Mouse (Mus musculus): Measurements from ENCODE around the gene Zfp612. TPM values are rescaled to one million over a fixed set of nuclear protein-coding genes. Genes with fewer than 3 reads are reported as not detected.

Gene Zfp612
- 1 to 10 TPM in 1 of 2 experiments, under 1 TPM in 1; 0.50 to 2.3 TPM for polyA plus RNA-seq (2017; shearing (Covaris generic))

GRCm38 (mm10) chr8:110079282-110080221 lies at the start of gene Zfp612:
Gene Zfp612 (plus strand): TSS chr8:110079746.

GRCm38 (mm10) chr8:110039659-110040058 lies 39.9 kb upstream of the Zfp612 start, which contains the start of gene Chst4:
Gene Chst4 (minus strand): TSS chr8:110039740.

GRCm38 (mm10) chr8:110100907-110101306 lies 21.4 kb downstream of the Zfp612 start, which contains the start of gene Gm21964:
Gene Gm21964 (plus strand): TSS chr8:110101207.

GRCm38 (mm10) chr8:110102653-110103052 lies 23.1 kb downstream of the Zfp612 start, which contains the start of gene Gm17720:
Gene Gm17720 (minus strand): TSS chr8:110102753.

Other genes with a start within 250 kb of the Zfp612 start
- gene Phlpp2, start 211.2 kb upstream of the Zfp612 start, polyA plus RNA-seq (2017; shearing (Covaris generic)) = under 1 TPM; 0.26 to 0.50 TPM
- gene Marveld3, start 117.5 kb upstream of the Zfp612 start, polyA plus RNA-seq (2017; shearing (Covaris generic)) = under 1 TPM in 1 of 2 experiments, not detected in 1; 0.81 TPM
- gene Tat, start 89.3 kb upstream of the Zfp612 start, polyA plus RNA-seq (2017; shearing (Covaris generic)) = under 1 TPM in 1 of 2 experiments, not detected in 1; 0.21 TPM
- under 1 TPM; 0.12 to 0.41 TPM for gene Chst4, start 40.0 kb upstream of the Zfp612 start, polyA plus RNA-seq (2017; shearing (Covaris generic))
- gene Gm21964, start 21.5 kb downstream of the Zfp612 start, polyA plus RNA-seq (2017; shearing (Covaris generic)) = not detected
- gene Gm17720, start 23.0 kb downstream of the Zfp612 start, polyA plus RNA-seq (2017; shearing (Covaris generic)) = not detected
- not detected for gene Calb2, start 88.5 kb downstream of the Zfp612 start, polyA plus RNA-seq (2017; shearing (Covaris generic))
- gene Cmtr2, start 135.9 kb downstream of the Zfp612 start, polyA plus RNA-seq (2017; shearing (Covaris generic)) = 1 to 10 TPM; 5.3 to 8.7 TPM
- under 1 TPM in 1 of 2 experiments, not detected in 1; 0.23 TPM for gene Hydin, start 187.2 kb downstream of the Zfp612 start, polyA plus RNA-seq (2017; shearing (Covaris generic))